In genomic region chr17:34079621-34080020, GRCm38 (mm10) we compare ENCODE assay signal across 10 mouse cellular contexts. TPM values are rescaled to one million over a fixed set of nuclear protein-coding genes. Genes with fewer than 3 reads are reported as not detected.
DNase-seq lines count a peak whose midpoint lies in the region; ATAC-seq and TF ChIP-seq lines count a peak whose summit lies in the region.
"Had no signal": no experiment of that assay in that cellular context is flagged by ENCODE, and none has a peak within 500 bp of the region (broad histone marks: within the 10 kb centered on the region; RNA-seq: fewer than 3 reads in every experiment).

No protein-coding gene starts in this region.

- DNase-seq in heart, adult 9 months (ENCODE audit: low spot score in 2 of 2) = peak; percentile 24 to 66
- DNase-seq in heart, embryonic 10.5 days (ENCODE audit: low spot score) = no peak
- DNase-seq in MEL (ENCODE audit: low read depth, low spot score) = peak; percentile 83
- DNase-seq in intestine, embryonic 14.5 days (ENCODE audit: low spot score) = peak; percentile 55
- DNase-seq in urinary bladder, postnatal 36 days (ENCODE audit: low spot score in 2 of 2) = no peak

- H3K4me3 ChIP-seq in heart, embryonic 10.5 days = no peak overlapping the region
- H3K4me3 ChIP-seq in MEL (ENCODE audit: control insufficient read depth in 1 of 2, insufficient read depth in 1 of 2, low read depth in 2 of 2, low read length in 2 of 2) = no peak overlapping the region
- H3K4me3 ChIP-seq in embryonic facial prominence, embryonic 15.5 days (replicated peaks) = no peak overlapping the region
- no peak overlapping the region for H3K4me3 ChIP-seq in intestine, embryonic 14.5 days (ENCODE audit: low read depth, low read length)
- H3K4me3 ChIP-seq in liver, embryonic 15.5 days (replicated peaks) = no peak overlapping the region
- H3K4me3 ChIP-seq in neural tube, embryonic 15.5 days (replicated peaks) = no peak overlapping the region

- no peak for TF ChIP-seq POLR2A in MEL (IDR thresholded peaks at IDR 0.05; ENCODE audit: control insufficient read depth in 1 of 2, insufficient read depth in 1 of 2, low read depth in 1 of 2, low read length in 2 of 2, poor library complexity in 1 of 2)

- peaks cover 34% of the 10 kb centered on the region for H3K27me3 ChIP-seq in heart, embryonic 10.5 days (ENCODE audit: insufficient read depth, poor library complexity, severe bottlenecking)
- H3K27me3 ChIP-seq in MEL (ENCODE audit: control insufficient read depth in 1 of 2, insufficient read depth in 2 of 2, low read length in 2 of 2) = no peaks in the 10 kb centered on the region
- H3K27me3 ChIP-seq in embryonic facial prominence, embryonic 15.5 days = peaks cover 19% of the 10 kb centered on the region
- H3K27me3 ChIP-seq in intestine, embryonic 14.5 days (replicated peaks; ENCODE audit: control insufficient read depth, insufficient read depth, low read length) = peaks cover 22% of the 10 kb centered on the region
- peaks cover 26% of the 10 kb centered on the region for H3K27me3 ChIP-seq in liver, embryonic 15.5 days
- peaks cover 9% of the 10 kb centered on the region for H3K27me3 ChIP-seq in neural tube, embryonic 15.5 days (replicated peaks)

- H3K9ac ChIP-seq in MEL (ENCODE audit: control insufficient read depth, low read depth, low read length, poor library complexity, severe bottlenecking) = no peak overlapping the region
- H3K9ac ChIP-seq in embryonic facial prominence, embryonic 15.5 days = no peak overlapping the region
- H3K9ac ChIP-seq in intestine, embryonic 14.5 days (ENCODE audit: low read length) = no peak overlapping the region
- no peak overlapping the region for H3K9ac ChIP-seq in liver, embryonic 15.5 days
- no peak overlapping the region for H3K9ac ChIP-seq in neural tube, embryonic 15.5 days (replicated peaks)

- H3K4me1 ChIP-seq in heart, embryonic 10.5 days = no peaks in the 10 kb centered on the region
- no peaks in the 10 kb centered on the region for H3K4me1 ChIP-seq in MEL (ENCODE audit: control insufficient read depth in 1 of 2, insufficient read depth in 2 of 2, low read length in 2 of 2)
- no peaks in the 10 kb centered on the region for H3K4me1 ChIP-seq in embryonic facial prominence, embryonic 15.5 days
- no peaks in the 10 kb centered on the region for H3K4me1 ChIP-seq in intestine, embryonic 14.5 days (replicated peaks; ENCODE audit: control insufficient read depth, insufficient read depth, low read length)
- H3K4me1 ChIP-seq in liver, embryonic 15.5 days (replicated peaks) = 0 out of 2 replicates have a peak, but pooled peaks cover 8% of the 10 kb centered on the region
- 0 out of 2 replicates have a peak, but pooled peaks cover 5% of the 10 kb centered on the region for H3K4me1 ChIP-seq in neural tube, embryonic 15.5 days

- H3K4me2 ChIP-seq in embryonic facial prominence, embryonic 15.5 days (replicated peaks) = no peak overlapping the region
- H3K4me2 ChIP-seq in intestine, embryonic 14.5 days (ENCODE audit: low read length) = no peak overlapping the region
- H3K4me2 ChIP-seq in liver, embryonic 15.5 days = no peak overlapping the region
- H3K4me2 ChIP-seq in neural tube, embryonic 15.5 days = peak overlapping the region; percentile 22; the same call in 1 of the 2 replicates

- peak; percentile 76; the same call in 1 of the 2 replicates for ATAC-seq in embryonic facial prominence, embryonic 15.5 days (ENCODE audit: insufficient number of reproducible peaks, low FRiP score, low TSS enrichment, low read depth)
- ATAC-seq in intestine, embryonic 14.5 days (replicated peaks; ENCODE audit: low FRiP score, low TSS enrichment, low read depth) = peak; percentile 74
- peak; percentile 28; the same call in 1 of the 2 replicates for ATAC-seq in liver, embryonic 15.5 days (ENCODE audit: insufficient read depth)
- peak; percentile 81 for ATAC-seq in neural tube, embryonic 15.5 days (ENCODE audit: low FRiP score)

- 21% methylated on average over 5 of the region's 5 CpGs for WGBS in heart, embryonic 10.5 days
- WGBS in embryonic facial prominence, embryonic 15.5 days = 11% methylated on average over 5 of the region's 5 CpGs
- WGBS in intestine, embryonic 14.5 days = 19% methylated on average over 5 of the region's 5 CpGs
- WGBS in liver, embryonic 15.5 days (ENCODE audit: insufficient replicate concordance) = 24% methylated on average over 5 of the region's 5 CpGs
- 26% methylated on average over 5 of the region's 5 CpGs for WGBS in neural tube, embryonic 15.5 days

- no peaks in the 10 kb centered on the region for H3K36me3 ChIP-seq in heart, embryonic 10.5 days
- H3K36me3 ChIP-seq in MEL (ENCODE audit: control insufficient read depth in 1 of 2, insufficient read depth in 2 of 2, low read length in 2 of 2) = no peaks in the 10 kb centered on the region
- H3K36me3 ChIP-seq in embryonic facial prominence, embryonic 15.5 days = no peaks in the 10 kb centered on the region
- H3K36me3 ChIP-seq in intestine, embryonic 14.5 days (ENCODE audit: control insufficient read depth, insufficient read depth, low read length) = no peaks in the 10 kb centered on the region
- H3K36me3 ChIP-seq in liver, embryonic 15.5 days (replicated peaks) = no peaks in the 10 kb centered on the region
- no peaks in the 10 kb centered on the region for H3K36me3 ChIP-seq in neural tube, embryonic 15.5 days

- H3K27ac ChIP-seq in heart, embryonic 10.5 days = no peak overlapping the region
- no peak overlapping the region for H3K27ac ChIP-seq in MEL (ENCODE audit: control insufficient read depth, low read depth, low read length)
- H3K27ac ChIP-seq in embryonic facial prominence, embryonic 15.5 days (replicated peaks) = no peak overlapping the region
- no peak overlapping the region for H3K27ac ChIP-seq in intestine, embryonic 14.5 days (ENCODE audit: low read depth)
- no peak overlapping the region for H3K27ac ChIP-seq in liver, embryonic 15.5 days (replicated peaks)
- no peak overlapping the region for H3K27ac ChIP-seq in neural tube, embryonic 15.5 days (replicated peaks)

- TF ChIP-seq CTCF in MEL (IDR thresholded peaks at IDR 0.05 in 2 of 3, conservative IDR thresholded peaks at IDR 0.05 in 1 of 3; ENCODE audit: control insufficient read depth in 1 of 3, insufficient read depth in 1 of 3, low read depth in 2 of 3, low read length in 3 of 3, poor library complexity in 1 of 3, severe bottlenecking in 1 of 3) = no peak

- TF ChIP-seq RAD21 in MEL (IDR thresholded peaks at IDR 0.05; ENCODE audit: low read depth, low read length) = no peak

- no peaks in the 10 kb centered on the region for H3K9me3 ChIP-seq in heart, embryonic 10.5 days
- no peaks in the 10 kb centered on the region for H3K9me3 ChIP-seq in MEL (replicated peaks; ENCODE audit: insufficient read depth, low read length)
- H3K9me3 ChIP-seq in embryonic facial prominence, embryonic 15.5 days (replicated peaks) = no peaks in the 10 kb centered on the region
- 0 out of 2 replicates have a peak, but pooled peaks cover 3% of the 10 kb centered on the region for H3K9me3 ChIP-seq in intestine, embryonic 14.5 days (ENCODE audit: control insufficient read depth, low read length)
- no peaks in the 10 kb centered on the region for H3K9me3 ChIP-seq in liver, embryonic 15.5 days (replicated peaks)
- no peaks in the 10 kb centered on the region for H3K9me3 ChIP-seq in neural tube, embryonic 15.5 days (replicated peaks)

- no peak for TF ChIP-seq EP300 in MEL (IDR thresholded peaks at IDR 0.05; ENCODE audit: low read depth in 1 of 2, low read length in 2 of 2)

- H3K79me2 ChIP-seq in MEL (ENCODE audit: control insufficient read depth, insufficient read depth, low read length, poor library complexity) = no peaks in the 10 kb centered on the region

RNA-seq across cellular contexts. Expression of gene H2-Oa, which starts 12.5 kb away (rescaled TPM):
- polyA plus RNA-seq in heart, embryonic 10.5 days (2016; fragmentation: Nextera tagmentation; extraction: Ambion mirVana) = 0.62 and 0.84 TPM in 2 replicates
- total RNA-seq in MEL (2012; rRNA removed) = 2.2 and 2.6 TPM in 2 replicates
- 1 to 10 TPM in 1 of 2 experiments, not detected in 1; 3.9 TPM for polyA plus RNA-seq in MEL (2012; ENCODE audit: insufficient read depth in 1 of 2, insufficient read length in 2 of 2, low read depth in 1 of 2, low replicate concordance in 2 of 2, missing spikeins in 1 of 2)
- 0.54 and 0.89 TPM in 2 replicates for polyA plus RNA-seq in embryonic facial prominence, embryonic 15.5 days (2015; fragmentation: Nextera tagmentation; extraction: Ambion mirVana)
- polyA plus RNA-seq in intestine, embryonic 14.5 days (2014; fragmentation: Nextera tagmentation; extraction: Ambion mirVana) = 0.75 and 1.1 TPM in 2 replicates
- polyA plus RNA-seq in liver, embryonic 15.5 days (2015; fragmentation: Nextera tagmentation; extraction: Ambion mirVana) = 0.17 and 0.40 TPM in 2 replicates
- polyA plus RNA-seq in neural tube, embryonic 15.5 days (2015; fragmentation: Nextera tagmentation; extraction: Ambion mirVana) = 0.19 and 2.5 TPM in 2 replicates
- total RNA-seq: adrenal gland, postnatal 36 days; layer of hippocampus, postnatal 14 days had no signal

RNA-seq across cellular contexts. Expression of gene H2-DMa, which starts 39.7 kb away (rescaled TPM):
- 4.2 and 7.1 TPM in 2 replicates for polyA plus RNA-seq in heart, embryonic 10.5 days (2016; fragmentation: Nextera tagmentation; extraction: Ambion mirVana)
- total RNA-seq in MEL (2012; rRNA removed) = 26.1 and 38.3 TPM in 2 replicates
- 10 to 100 TPM in 1 of 2 experiments, not detected in 1; 38.7 TPM for polyA plus RNA-seq in MEL (2012; ENCODE audit: insufficient read depth in 1 of 2, insufficient read length in 2 of 2, low read depth in 1 of 2, low replicate concordance in 2 of 2, missing spikeins in 1 of 2)
- polyA plus RNA-seq in embryonic facial prominence, embryonic 15.5 days (2015; fragmentation: Nextera tagmentation; extraction: Ambion mirVana) = 14.0 and 15.3 TPM in 2 replicates
- polyA plus RNA-seq in intestine, embryonic 14.5 days (2014; fragmentation: Nextera tagmentation; extraction: Ambion mirVana) = 11.0 and 13.5 TPM in 2 replicates
- 6.4 TPM in 2 replicates for polyA plus RNA-seq in liver, embryonic 15.5 days (2015; fragmentation: Nextera tagmentation; extraction: Ambion mirVana)
- 19.8 and 31.3 TPM in 2 replicates for polyA plus RNA-seq in neural tube, embryonic 15.5 days (2015; fragmentation: Nextera tagmentation; extraction: Ambion mirVana)

RNA-seq across cellular contexts. Expression of gene Col11a2, which starts 40.4 kb away (rescaled TPM):
- 0.38 and 1.0 TPM in 2 replicates for polyA plus RNA-seq in heart, embryonic 10.5 days (2016; fragmentation: Nextera tagmentation; extraction: Ambion mirVana)
- total RNA-seq in MEL (2012; rRNA removed) = 4.6 and 4.8 TPM in 2 replicates
- polyA plus RNA-seq in MEL (2012; ENCODE audit: insufficient read depth in 1 of 2, insufficient read length in 2 of 2, low read depth in 1 of 2, low replicate concordance in 2 of 2, missing spikeins in 1 of 2) = 10 to 100 TPM in 1 of 2 experiments, not detected in 1; 14.5 TPM
- 53.2 and 64.3 TPM in 2 replicates for polyA plus RNA-seq in embryonic facial prominence, embryonic 15.5 days (2015; fragmentation: Nextera tagmentation; extraction: Ambion mirVana)
- polyA plus RNA-seq in intestine, embryonic 14.5 days (2014; fragmentation: Nextera tagmentation; extraction: Ambion mirVana) = 0.44 and 0.66 TPM in 2 replicates
- 0.59 and 0.79 TPM in 2 replicates for polyA plus RNA-seq in liver, embryonic 15.5 days (2015; fragmentation: Nextera tagmentation; extraction: Ambion mirVana)
- polyA plus RNA-seq in neural tube, embryonic 15.5 days (2015; fragmentation: Nextera tagmentation; extraction: Ambion mirVana) = 8.3 and 9.4 TPM in 2 replicates

RNA-seq across cellular contexts. Expression of gene Brd2, which starts 42.8 kb away (rescaled TPM):
- 77.6 and 101 TPM in 2 replicates for polyA plus RNA-seq in heart, embryonic 10.5 days (2016; fragmentation: Nextera tagmentation; extraction: Ambion mirVana)
- total RNA-seq in MEL (2012; rRNA removed) = 97.2 and 99.5 TPM in 2 replicates
- polyA plus RNA-seq in MEL (2012; ENCODE audit: insufficient read depth in 1 of 2, insufficient read length in 2 of 2, low read depth in 1 of 2, low replicate concordance in 2 of 2, missing spikeins in 1 of 2) = 100 to 1,000 TPM; 189 to 252 TPM
- polyA plus RNA-seq in embryonic facial prominence, embryonic 15.5 days (2015; fragmentation: Nextera tagmentation; extraction: Ambion mirVana) = 118 and 122 TPM in 2 replicates
- polyA plus RNA-seq in intestine, embryonic 14.5 days (2014; fragmentation: Nextera tagmentation; extraction: Ambion mirVana) = 124 and 144 TPM in 2 replicates
- polyA plus RNA-seq in liver, embryonic 15.5 days (2015; fragmentation: Nextera tagmentation; extraction: Ambion mirVana) = 37.8 and 40.1 TPM in 2 replicates
- polyA plus RNA-seq in neural tube, embryonic 15.5 days (2015; fragmentation: Nextera tagmentation; extraction: Ambion mirVana) = 115 and 122 TPM in 2 replicates

RNA-seq across cellular contexts. Expression of gene Rxrb, which starts 48.0 kb away (rescaled TPM):
- 31.4 and 40.6 TPM in 2 replicates for polyA plus RNA-seq in heart, embryonic 10.5 days (2016; fragmentation: Nextera tagmentation; extraction: Ambion mirVana)
- total RNA-seq in MEL (2012; rRNA removed) = 37.2 and 37.6 TPM in 2 replicates
- 10 to 100 TPM in 1 of 2 experiments, not detected in 1; 63.4 TPM for polyA plus RNA-seq in MEL (2012; ENCODE audit: insufficient read depth in 1 of 2, insufficient read length in 2 of 2, low read depth in 1 of 2, low replicate concordance in 2 of 2, missing spikeins in 1 of 2)
- 53.0 and 54.6 TPM in 2 replicates for polyA plus RNA-seq in embryonic facial prominence, embryonic 15.5 days (2015; fragmentation: Nextera tagmentation; extraction: Ambion mirVana)
- 21.5 and 28.5 TPM in 2 replicates for polyA plus RNA-seq in intestine, embryonic 14.5 days (2014; fragmentation: Nextera tagmentation; extraction: Ambion mirVana)
- polyA plus RNA-seq in liver, embryonic 15.5 days (2015; fragmentation: Nextera tagmentation; extraction: Ambion mirVana) = 16.7 and 19.3 TPM in 2 replicates
- 54.4 and 57.7 TPM in 2 replicates for polyA plus RNA-seq in neural tube, embryonic 15.5 days (2015; fragmentation: Nextera tagmentation; extraction: Ambion mirVana)

Comparison
In these comparisons a context has a peak if more than half of its experiments do, and no peak if none do; other contexts are left out.
1. DNase-seq: peak in heart, adult 9 months (2 of 2), MEL (single experiment) and intestine, embryonic 14.5 days (single experiment); none in heart, embryonic 10.5 days (single experiment) and urinary bladder, postnatal 36 days (0 of 2).
2. ATAC-seq: peak in every context shown above with its lines; median percentile 81 in neural tube, embryonic 15.5 days; 76 in embryonic facial prominence, embryonic 15.5 days; 74 in intestine, embryonic 14.5 days; 28 in liver, embryonic 15.5 days.